ENCODE assay signal across 13 mouse cellular contexts in the genomic region with DNA sequence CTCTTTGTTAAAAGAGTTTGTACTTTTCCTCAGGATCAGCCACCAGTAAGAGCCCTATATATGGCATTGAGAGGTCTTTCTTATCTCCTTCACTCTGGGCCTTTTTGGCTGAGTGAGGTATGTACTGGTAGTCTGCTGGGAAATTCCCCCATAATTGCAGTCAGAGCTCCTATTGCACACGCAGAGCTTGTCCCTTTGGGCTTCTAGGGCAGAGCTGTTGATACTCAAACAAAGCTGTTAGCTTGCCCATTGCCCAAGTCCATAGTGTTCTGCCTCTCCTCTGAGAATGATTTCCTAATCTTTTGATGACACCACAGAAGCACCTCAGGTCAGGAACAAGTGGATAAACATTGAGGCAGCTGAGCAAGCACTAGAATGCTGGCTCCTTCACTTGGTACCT. TPM values are rescaled to one million over a fixed set of nuclear protein-coding genes. Genes with fewer than 3 reads are reported as not detected.
A peak's percentile ranks its signal among the peaks of the same experiment; 100 is the strongest.
DNase-seq lines count a peak whose midpoint lies in the region; ATAC-seq and TF ChIP-seq lines count a peak whose summit lies in the region.
"Had no signal": no experiment of that assay in that cellular context is flagged by ENCODE, and none has a peak within 500 bp of the region (broad histone marks: within the 10 kb centered on the region; RNA-seq: fewer than 3 reads in every experiment).

No protein-coding gene starts in this region.

- peak overlapping the region; percentile 48 for H3K27ac ChIP-seq in heart, embryonic 15.5 days
- peak overlapping the region; percentile 63; the same call in 1 of the 2 replicates for H3K27ac ChIP-seq in midbrain, embryonic 10.5 days (replicated peaks)
- H3K27ac ChIP-seq in midbrain, embryonic 13.5 days, result no peak overlapping the region
- H3K27ac ChIP-seq in limb, embryonic 13.5 days, result peak overlapping the region; percentile 63; the same call in 1 of the 2 replicates
- H3K27ac ChIP-seq in stomach, postnatal 0 days (replicated peaks), result peak overlapping the region; percentile 45; the same call in 1 of the 2 replicates
- H3K27ac ChIP-seq: hindbrain, embryonic 14.5 days; lung, embryonic 15.5 days had no signal

- intact Hi-C loops in heart, postnatal 14 days (cut with DNase I), result no loop called here

- no peak overlapping the region for H3K4me2 ChIP-seq in heart, embryonic 15.5 days
- no peak overlapping the region for H3K4me2 ChIP-seq in midbrain, embryonic 13.5 days (replicated peaks)
- H3K4me2 ChIP-seq in limb, embryonic 13.5 days (replicated peaks), result no peak overlapping the region
- H3K4me2 ChIP-seq in stomach, postnatal 0 days (replicated peaks; ENCODE audit: low read depth), result no peak overlapping the region
- H3K4me2 ChIP-seq: hindbrain, embryonic 14.5 days; lung, embryonic 15.5 days had no signal

- no peak overlapping the region for H3K9ac ChIP-seq in heart, embryonic 15.5 days
- no peak overlapping the region for H3K9ac ChIP-seq in midbrain, embryonic 13.5 days (replicated peaks)
- no peak overlapping the region for H3K9ac ChIP-seq in limb, embryonic 13.5 days
- H3K9ac ChIP-seq in stomach, postnatal 0 days (ENCODE audit: low read length), result no peak overlapping the region
- H3K9ac ChIP-seq: hindbrain, embryonic 14.5 days; lung, embryonic 15.5 days had no signal

- peaks cover 65% of the 10 kb centered on the region for H3K4me1 ChIP-seq in heart, embryonic 15.5 days (replicated peaks)
- H3K4me1 ChIP-seq in midbrain, embryonic 10.5 days, result peaks cover 55% of the 10 kb centered on the region
- H3K4me1 ChIP-seq in midbrain, embryonic 13.5 days (replicated peaks), result peaks cover 24% of the 10 kb centered on the region
- H3K4me1 ChIP-seq in limb, embryonic 13.5 days, result peaks cover 64% of the 10 kb centered on the region
- H3K4me1 ChIP-seq in stomach, postnatal 0 days (replicated peaks; ENCODE audit: control insufficient read depth, insufficient read depth), result peaks cover 3% of the 10 kb centered on the region; the same call in 1 of the 2 replicates
- H3K4me1 ChIP-seq: lung, embryonic 15.5 days; megakaryocyte, embryonic 14.5 days had no signal

- no peak for DNase-seq in heart, postnatal 14 days
- DNase-seq in midbrain, embryonic 10.5 days (ENCODE audit: low spot score), result no peak
- no peak for DNase-seq in stomach, postnatal 0 days (ENCODE audit: low spot score)
- DNase-seq in left cerebral cortex, adult 11 months (ENCODE audit: low spot score), result no peak
- DNase-seq in gastrocnemius, adult 8-10 months (ENCODE audit: low spot score in 2 of 2), result no peak
- DNase-seq: cerebellum, adult 18-20 months; gastrocnemius, postnatal 10 days had no signal

- peak; percentile 48; the same call in 1 of the 2 replicates for ATAC-seq in heart, embryonic 15.5 days (replicated peaks; ENCODE audit: insufficient number of reproducible peaks, insufficient read depth, low FRiP score, low read depth)
- no peak for ATAC-seq in midbrain, embryonic 13.5 days
- no peak for ATAC-seq in limb, embryonic 13.5 days (ENCODE audit: low FRiP score, low read depth)
- ATAC-seq in stomach, postnatal 0 days (ENCODE audit: low FRiP score, low TSS enrichment), result peak; percentile 28; the same call in 1 of the 2 replicates

- 30% methylated on average over 1 of the region's 1 CpGs for whole genome bisulfite sequencing in heart, embryonic 15.5 days
- 70% methylated on average over 1 of the region's 1 CpGs for whole genome bisulfite sequencing in midbrain, embryonic 10.5 days
- 89% methylated on average over 1 of the region's 1 CpGs for WGBS in midbrain, embryonic 13.5 days
- WGBS in limb, embryonic 13.5 days, result 36% methylated on average over 1 of the region's 1 CpGs
- 35% methylated on average over 1 of the region's 1 CpGs for WGBS in stomach, postnatal 0 days

- no peak for TF ChIP-seq CTCF in stomach, postnatal 0 days (IDR thresholded peaks at IDR 0.05; ENCODE audit: low read depth)

- TF ChIP-seq EP300 in stomach, postnatal 0 days (optimal IDR thresholded peaks at IDR 0.05), result no peak

- H3K9me3 ChIP-seq in heart, embryonic 15.5 days (replicated peaks), result no peaks in the 10 kb centered on the region
- no peaks in the 10 kb centered on the region for H3K9me3 ChIP-seq in midbrain, embryonic 10.5 days (replicated peaks)
- no peaks in the 10 kb centered on the region for H3K9me3 ChIP-seq in midbrain, embryonic 13.5 days
- H3K9me3 ChIP-seq in limb, embryonic 13.5 days, result no peaks in the 10 kb centered on the region
- H3K9me3 ChIP-seq in stomach, postnatal 0 days (ENCODE audit: control insufficient read depth, low read length), result no peaks in the 10 kb centered on the region
- H3K9me3 ChIP-seq: lung, embryonic 15.5 days; megakaryocyte, embryonic 14.5 days had no signal

- H3K4me3 ChIP-seq in heart, embryonic 15.5 days, result no peak overlapping the region
- no peak overlapping the region for H3K4me3 ChIP-seq in midbrain, embryonic 10.5 days
- no peak overlapping the region for H3K4me3 ChIP-seq in midbrain, embryonic 13.5 days (replicated peaks)
- H3K4me3 ChIP-seq in limb, embryonic 13.5 days, result no peak overlapping the region
- H3K4me3 ChIP-seq in stomach, postnatal 0 days (ENCODE audit: low read depth, low read length), result no peak overlapping the region
- H3K4me3 ChIP-seq: lung, embryonic 15.5 days; megakaryocyte, embryonic 14.5 days had no signal

- H3K27me3 ChIP-seq in heart, embryonic 15.5 days, result no peaks in the 10 kb centered on the region
- H3K27me3 ChIP-seq in midbrain, embryonic 10.5 days (ENCODE audit: low read depth, poor library complexity, severe bottlenecking), result peaks cover 11% of the 10 kb centered on the region; the same call in 1 of the 2 replicates
- no peaks in the 10 kb centered on the region for H3K27me3 ChIP-seq in midbrain, embryonic 13.5 days
- no peaks in the 10 kb centered on the region for H3K27me3 ChIP-seq in limb, embryonic 13.5 days
- no peaks in the 10 kb centered on the region for H3K27me3 ChIP-seq in stomach, postnatal 0 days (ENCODE audit: control insufficient read depth, insufficient read depth, low read length)
- H3K27me3 ChIP-seq: megakaryocyte, embryonic 14.5 days had no signal

- H3K36me3 ChIP-seq in heart, embryonic 15.5 days, result no peaks in the 10 kb centered on the region
- peaks cover 6% of the 10 kb centered on the region; the same call in 1 of the 2 replicates for H3K36me3 ChIP-seq in midbrain, embryonic 10.5 days
- H3K36me3 ChIP-seq in midbrain, embryonic 13.5 days, result no peaks in the 10 kb centered on the region
- H3K36me3 ChIP-seq in limb, embryonic 13.5 days, result peaks cover 10% of the 10 kb centered on the region; the same call in 1 of the 2 replicates
- H3K36me3 ChIP-seq in stomach, postnatal 0 days (ENCODE audit: control insufficient read depth, insufficient read depth, low read length), result no peaks in the 10 kb centered on the region
- H3K36me3 ChIP-seq: lung, embryonic 15.5 days had no signal

RNA-seq across cellular contexts. Expression of a gene that starts 32.7 kb away (rescaled TPM):
- 24.6 and 29.8 TPM in 2 replicates for polyA plus RNA-seq in heart, embryonic 15.5 days (2015; fragmentation: Nextera tagmentation; extraction: Ambion mirVana)
- 1 to 10 TPM; 7.3 to 9.2 TPM for total RNA-seq in heart, postnatal 14 days (2021)
- 60.2 and 60.7 TPM in 2 replicates for polyA plus RNA-seq in midbrain, embryonic 10.5 days (2016; fragmentation: Nextera tagmentation; extraction: Ambion mirVana)
- polyA plus RNA-seq in midbrain, embryonic 13.5 days (2015; fragmentation: Nextera tagmentation; extraction: Ambion mirVana), result 44.5 and 45.8 TPM in 2 replicates
- polyA plus RNA-seq in limb, embryonic 13.5 days (2015; fragmentation: Nextera tagmentation; extraction: Ambion mirVana), result 47.6 and 51.7 TPM in 2 replicates
- 16.1 and 18.7 TPM in 2 replicates for polyA plus RNA-seq in stomach, postnatal 0 days (2015; fragmentation: Nextera tagmentation; extraction: Ambion mirVana)
- 1 to 10 TPM; 1.9 to 2.8 (median 2.4) TPM for total RNA-seq in gastrocnemius, adult 8-10 months (2022)

Comparison
In these comparisons a context has a peak if more than half of its experiments do, and no peak if none do; other contexts are left out.
1. ATAC-seq: peak in heart, embryonic 15.5 days (single experiment) and stomach, postnatal 0 days (single experiment); none in midbrain, embryonic 13.5 days (single experiment) and limb, embryonic 13.5 days (single experiment).